Mouse (Mus musculus) lung, postnatal 10 days (tissue): ENCODE data around the gene Uox.

Experiments used
- DNase-seq: peaks from one replicate; pipeline ENCODE4 v3.0.0; 2021

Uox gene

GRCm38 (mm10) chr3:146570148-146570782, at the start of gene Uox:
Uox (plus strand) TSS chr3:146570426.
- no peak for DNase-seq

GRCm38 (mm10) chr3:146520798-146521651, 49.2 kb upstream of the Uox start, which contains the start of gene Rpf1:
Rpf1 (minus strand) TSS chr3:146521429.
- peak; percentile 93 for DNase-seq

GRCm38 (mm10) chr3:146521652-146522020, 48.6 kb upstream of the Uox start:
- no peak for DNase-seq

GRCm38 (mm10) chr3:146528335-146528734, 41.9 kb upstream of the Uox start:
- DNase-seq = no peak

- no peak for DNase-seq
These were observed 35.2 kb upstream of the Uox start for GRCm38 (mm10) chr3:146534986-146535385.

GRCm38 (mm10) chr3:146540521-146541273, 29.5 kb upstream of the Uox start:
- no peak for DNase-seq

GRCm38 (mm10) chr3:146543632-146544031, 26.6 kb upstream of the Uox start:
- DNase-seq = no peak

- no peak for DNase-seq
These were observed 15.4 kb upstream of the Uox start for GRCm38 (mm10) chr3:146554816-146555215.

GRCm38 (mm10) chr3:146556567-146556966, 13.7 kb upstream of the Uox start:
- no peak for DNase-seq

- no peak for DNase-seq
These were observed 12.7 kb upstream of the Uox start for GRCm38 (mm10) chr3:146557507-146557906.

- DNase-seq = no peak
These were observed 7.3 kb upstream of the Uox start for GRCm38 (mm10) chr3:146562936-146563335.

GRCm38 (mm10) chr3:146564268-146565064, 5.8 kb upstream of the Uox start:
- DNase-seq = peak; percentile 84

- no peak for DNase-seq
These were observed 5.2 kb upstream of the Uox start for GRCm38 (mm10) chr3:146565065-146565411.

- no peak for DNase-seq
These were observed 2.9 kb upstream of the Uox start for GRCm38 (mm10) chr3:146567366-146567765.

- no peak for DNase-seq
These were observed 2.2 kb upstream of the Uox start for GRCm38 (mm10) chr3:146567884-146568530.

- no peak for DNase-seq
These were observed 632 bp upstream of the Uox start for GRCm38 (mm10) chr3:146569594-146569993.

- DNase-seq = no peak
These were observed 713 bp downstream of the Uox start for GRCm38 (mm10) chr3:146570939-146571338.

- DNase-seq = peak; percentile 34
These were observed 1.1 kb downstream of the Uox start for GRCm38 (mm10) chr3:146571341-146571740.

GRCm38 (mm10) chr3:146577591-146577990, 7.4 kb downstream of the Uox start:
- DNase-seq = no peak

- DNase-seq = no peak
These were observed 10.0 kb downstream of the Uox start for GRCm38 (mm10) chr3:146580039-146580729.

- no peak for DNase-seq
These were observed 13.3 kb downstream of the Uox start for GRCm38 (mm10) chr3:146583478-146583877.

GRCm38 (mm10) chr3:146583908-146584307, 13.7 kb downstream of the Uox start:
- no peak for DNase-seq
